Mouse (Mus musculus): Measurements from ENCODE around the gene Fopnl.

DNA sequence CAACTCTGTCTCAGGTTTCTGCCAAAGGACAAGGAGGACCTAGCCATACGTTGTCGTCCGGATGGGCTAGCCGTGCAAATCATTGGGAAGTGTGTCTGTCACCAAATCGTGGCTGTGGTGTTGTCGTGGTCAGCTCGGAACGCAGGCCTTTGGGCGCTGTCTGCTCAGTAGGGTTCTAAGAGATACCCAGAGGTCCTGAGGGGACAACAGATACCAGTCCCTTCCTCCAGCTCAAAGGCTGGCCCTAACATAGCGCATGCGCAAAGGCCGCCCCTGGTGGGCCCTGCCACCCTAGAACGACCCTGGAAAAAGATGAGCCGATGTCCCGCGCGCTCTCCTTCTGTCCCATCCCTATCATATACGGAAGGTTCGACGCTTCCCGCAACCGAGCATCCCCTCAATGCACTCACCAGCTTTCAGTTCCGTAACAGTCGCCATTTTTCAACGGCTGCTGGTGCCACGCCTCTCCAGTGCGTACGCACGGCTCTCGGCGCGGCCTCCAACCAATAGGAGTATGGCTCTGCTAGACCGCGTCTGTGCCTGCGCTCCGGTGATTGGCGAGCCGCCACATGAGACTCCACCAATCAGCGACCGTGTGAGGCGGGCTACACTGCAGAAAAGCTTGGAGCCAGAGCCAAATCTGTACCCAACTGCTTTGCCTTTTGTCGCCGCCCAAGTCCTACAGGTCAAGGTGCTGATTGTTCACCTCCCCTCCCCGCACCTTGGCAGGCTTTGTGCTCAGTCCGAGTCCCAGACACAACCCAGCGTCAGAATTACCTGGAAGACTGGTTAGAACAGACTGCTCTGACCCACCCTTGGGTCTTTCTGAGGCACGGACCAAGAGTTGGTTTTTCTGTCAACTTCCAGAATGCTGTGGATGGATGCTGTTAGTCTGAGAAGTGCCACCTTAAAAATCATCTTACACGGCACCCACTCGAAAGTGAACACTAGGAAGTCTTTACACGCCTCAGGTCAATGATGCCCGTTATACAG lies at the start of gene Fopnl:
- no peak for TF ChIP-seq RCOR1 (IDR thresholded peaks at IDR 0.05; ENCODE audit: low read depth, low read length)
- no peak for TF ChIP-seq EP300 (IDR thresholded peaks at IDR 0.05; ENCODE audit: low read depth in 1 of 2, low read length in 2 of 2)
- no peak for TF ChIP-seq CHD1 (IDR thresholded peaks at IDR 0.05; ENCODE audit: low read depth, low read length)
- TF ChIP-seq CTCF (IDR thresholded peaks at IDR 0.05 in 2 of 3, conservative IDR thresholded peaks at IDR 0.05 in 1 of 3; ENCODE audit: control insufficient read depth in 1 of 3, insufficient read depth in 1 of 3, low read depth in 2 of 3, low read length in 3 of 3, poor library complexity in 1 of 3, severe bottlenecking in 1 of 3): no peak
- no peak for TF ChIP-seq GATA1 (IDR thresholded peaks at IDR 0.05; ENCODE audit: low read depth, low read length)
- TF ChIP-seq POLR2A (IDR thresholded peaks at IDR 0.05; ENCODE audit: control insufficient read depth in 1 of 2, insufficient read depth in 1 of 2, low read depth in 1 of 2, low read length in 2 of 2, poor library complexity in 1 of 2): peak; percentile 39 to 91; a peak in 2 of 4 replicates
- 0 out of 2 replicates have a peak, but pooled peaks have one; percentile 44 for TF ChIP-seq E2F4 (IDR thresholded peaks at IDR 0.05; ENCODE audit: borderline replicate concordance, low read depth, low read length)
- TF ChIP-seq MAX (IDR thresholded peaks at IDR 0.05; ENCODE audit: low read length): peak; percentile 28; the same call in 1 of the 2 replicates
- TF ChIP-seq POLR2AphosphoS2 (IDR thresholded peaks at IDR 0.05; ENCODE audit: low read length): peak; percentile 85
- TF ChIP-seq USF1 (IDR thresholded peaks at IDR 0.05; ENCODE audit: low read depth, low read length): no peak; the same call in 1 of the 2 replicates
- no peak for TF ChIP-seq TAL1 (IDR thresholded peaks at IDR 0.05; ENCODE audit: low read length)
- peak; percentile 62 for TF ChIP-seq MXI1 (IDR thresholded peaks at IDR 0.05; ENCODE audit: low read depth, low read length)

Data from MEL (cell line).